Mouse (Mus musculus) frontal cortex, postnatal 14 days (tissue): Measurements from ENCODE around the gene Cacna1g.
A peak's percentile ranks its signal among the peaks of the same experiment; 100 is the strongest.

ENCODE experiments used
- DNase-seq, 2 experiments: peaks; one replicate each; pipeline ENCODE4 v3.0.0; 2022; ENCODE audit warnings: low spot score in 2 of 2

Gene Cacna1g

DNA sequence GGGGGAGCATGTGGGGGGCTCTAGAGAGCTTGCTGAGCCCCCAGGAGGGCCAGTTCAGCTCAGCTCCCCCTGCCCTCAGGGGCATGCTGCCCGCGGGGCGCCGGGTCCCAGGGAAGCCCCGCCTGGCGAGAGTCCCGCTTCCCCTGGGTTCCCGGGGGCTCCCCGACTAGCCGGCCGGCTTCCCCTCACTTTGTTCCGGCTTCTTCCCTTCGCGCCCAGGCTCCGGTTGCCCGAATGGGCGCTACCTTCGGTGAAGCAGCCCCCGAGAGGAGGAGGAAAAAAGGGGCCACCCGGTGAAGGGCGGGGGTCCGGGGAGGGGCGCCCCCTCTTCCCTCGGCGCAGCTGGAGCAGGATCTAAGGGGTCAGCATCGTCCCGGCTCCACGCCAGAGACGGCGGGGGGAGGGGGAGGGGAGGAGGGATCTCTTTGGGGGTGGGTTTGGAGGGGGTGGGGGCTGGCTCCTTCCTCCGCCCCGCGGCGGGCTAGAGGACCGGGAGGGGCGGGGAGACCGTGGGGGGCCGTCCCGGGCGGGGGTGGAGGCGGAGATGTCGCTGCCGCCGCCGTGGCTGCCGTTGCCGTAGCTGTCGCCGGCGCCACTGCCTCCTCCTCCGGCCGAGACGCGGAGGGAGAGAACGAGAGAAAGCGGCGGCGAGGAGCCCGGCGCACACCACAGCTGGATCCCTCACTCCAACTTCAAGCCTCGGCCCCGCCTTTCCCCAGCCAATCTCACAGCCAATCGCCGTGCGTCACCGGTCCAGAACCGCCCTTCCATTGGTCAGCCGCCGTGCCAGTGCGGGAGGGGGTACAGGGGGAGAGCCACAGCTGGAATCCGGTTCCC lies at the start of gene Cacna1g:
Cacna1g (minus strand) TSS at position 492 of the 837 bp plus-strand sequence.
- DNase-seq = peak; percentile 83 to 86

GRCm38 (mm10) chr11:94521219-94521843 lies 47.3 kb upstream of the Cacna1g start, which contains the start of gene Mycbpap:
Gene Mycbpap (minus strand): TSS chr11:94521742.
- DNase-seq = peak in 1 of 2 experiments; percentile 39

DNA sequence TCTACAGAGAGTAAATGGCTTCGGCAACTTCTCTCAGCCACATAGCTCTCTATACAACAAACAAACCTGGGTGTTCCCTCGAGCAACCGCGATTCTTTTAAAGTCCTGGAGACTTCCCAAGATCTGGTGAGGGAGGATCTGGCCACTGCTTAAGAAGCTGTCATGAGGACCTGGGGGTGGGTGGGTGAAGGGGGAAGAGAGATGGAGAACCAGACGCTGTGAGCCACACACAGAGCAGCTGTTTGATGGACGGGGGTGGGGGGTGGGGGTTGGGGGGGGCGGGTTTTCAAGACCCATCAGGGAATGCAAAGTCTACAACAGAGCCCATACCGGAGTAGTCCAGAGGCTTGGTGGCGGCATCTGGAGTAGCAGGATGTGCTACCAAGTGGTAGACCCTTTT lies 39.5 kb upstream of the Cacna1g start:
- no peak for DNase-seq

GRCm38 (mm10) chr11:94508976-94509375 lies 35.0 kb upstream of the Cacna1g start:
- DNase-seq = no peak

DNA sequence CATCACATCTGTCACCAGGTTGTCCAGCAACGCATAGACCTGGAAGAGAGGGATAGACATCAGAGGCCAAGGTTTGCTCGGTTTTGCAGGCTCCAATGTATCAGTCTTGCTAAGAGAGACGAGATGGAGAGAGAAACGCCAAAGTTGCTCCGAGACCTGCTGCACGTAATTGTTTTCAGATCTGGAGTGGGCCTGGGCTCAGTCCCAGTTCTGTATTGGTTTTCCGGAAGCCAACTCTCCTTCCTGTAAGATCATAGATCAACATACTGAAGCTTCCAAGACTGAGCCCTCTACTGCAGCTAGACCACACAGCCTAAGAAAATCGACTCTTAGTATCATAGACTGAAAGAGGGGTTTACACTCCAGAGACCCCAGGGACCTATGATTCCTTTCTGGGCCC lies 27.5 kb upstream of the Cacna1g start:
- DNase-seq = no peak

DNA sequence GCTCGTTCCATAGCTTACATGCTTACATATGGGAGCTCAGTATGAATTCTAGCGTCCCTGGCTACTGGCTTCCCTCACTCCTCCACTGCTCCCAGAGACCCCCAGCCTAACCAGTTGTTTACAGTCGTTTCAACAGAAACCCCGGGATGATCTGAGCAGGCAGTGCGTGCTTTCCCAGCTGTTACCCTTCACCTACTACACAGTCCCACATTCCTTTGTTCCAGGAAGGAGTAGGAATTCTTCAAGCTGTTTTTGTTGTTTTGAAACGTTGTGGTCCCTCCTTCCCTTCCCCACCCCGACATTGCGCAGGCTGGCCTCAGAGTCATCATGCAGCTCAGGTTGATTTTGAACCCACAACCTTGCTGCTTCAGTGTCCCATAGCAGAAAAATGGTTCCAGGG lies 26.4 kb upstream of the Cacna1g start:
- no peak for DNase-seq

DNA sequence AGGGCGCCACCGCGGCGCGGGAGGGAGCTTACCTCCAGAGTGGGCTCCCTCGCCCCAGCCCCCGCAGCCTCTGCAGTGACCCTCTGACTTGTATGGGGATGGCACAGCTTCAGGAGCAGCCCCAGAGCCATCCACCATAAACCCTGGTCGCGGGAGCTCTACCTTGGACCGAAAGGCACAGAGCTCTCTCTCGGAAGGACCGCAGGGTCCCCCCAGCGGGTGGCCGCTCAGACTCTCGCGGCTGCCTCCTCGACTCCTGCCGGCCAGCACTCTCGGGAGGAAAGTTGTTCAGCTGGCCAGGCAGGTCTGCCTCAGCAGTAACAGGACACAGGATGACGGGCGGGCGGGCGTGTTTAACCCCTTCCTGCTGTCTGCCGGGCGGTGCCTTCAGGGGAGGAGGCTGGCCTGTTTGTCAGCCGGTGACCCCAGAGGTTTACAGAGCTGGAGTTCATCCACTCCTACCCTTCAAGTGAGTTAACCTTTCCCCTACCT lies 25.7 kb upstream of the Cacna1g start, which contains the start of gene Epn3:
Epn3 (minus strand) TSS at position 314 of the 492 bp plus-strand sequence.
- no peak for DNase-seq

- DNase-seq = no peak
These were observed 25.0 kb upstream of the Cacna1g start for GRCm38 (mm10) chr11:94499035-94499434.

- peak in 1 of 2 experiments; percentile 41 for DNase-seq
These were observed 24.3 kb upstream of the Cacna1g start for GRCm38 (mm10) chr11:94498093-94498996.

DNA sequence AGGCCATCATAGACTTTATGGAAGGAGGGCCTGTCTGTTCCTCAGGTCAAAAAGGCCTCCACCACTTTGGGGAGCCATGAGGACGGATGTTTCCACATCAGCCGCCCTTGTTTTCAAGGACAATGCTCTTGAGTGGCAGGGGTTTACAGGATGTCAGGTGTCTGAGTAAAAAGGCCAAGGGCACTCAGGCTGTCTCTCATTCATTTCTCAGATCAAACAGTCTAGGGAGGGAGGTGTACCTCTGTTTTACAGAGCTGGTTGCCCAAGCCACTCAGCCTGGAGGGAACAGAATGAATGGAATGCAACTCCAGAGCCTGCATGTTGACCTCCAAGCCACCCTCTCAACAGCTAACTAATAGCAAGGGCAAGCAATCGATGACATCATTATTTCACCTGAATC lies 21.4 kb upstream of the Cacna1g start:
- no peak for DNase-seq

DNA sequence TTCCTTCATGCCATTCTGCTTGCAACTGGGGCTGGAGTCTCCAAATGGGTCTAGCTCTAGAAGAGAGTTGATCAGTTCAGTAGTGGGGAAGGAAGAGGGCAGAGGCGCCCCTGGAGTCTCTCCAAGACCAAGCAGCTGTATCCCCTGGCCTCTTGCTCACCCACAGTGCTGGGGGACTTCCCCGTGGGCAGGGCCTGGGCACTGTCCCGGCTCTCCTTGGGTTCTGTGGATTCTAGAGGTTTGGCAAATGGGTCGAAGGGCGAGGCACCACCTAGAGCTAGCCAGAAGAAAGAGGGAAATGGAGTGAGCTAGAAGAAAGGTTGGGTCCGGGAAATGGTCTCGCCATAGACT lies 17.7 kb upstream of the Cacna1g start:
- DNase-seq = no peak

GRCm38 (mm10) chr11:94491035-94491748 lies 17.2 kb upstream of the Cacna1g start:
- no peak for DNase-seq

GRCm38 (mm10) chr11:94489745-94490144 lies 15.7 kb upstream of the Cacna1g start:
- no peak for DNase-seq

- DNase-seq = no peak
These were observed 15.0 kb upstream of the Cacna1g start for GRCm38 (mm10) chr11:94488767-94489533.

DNA sequence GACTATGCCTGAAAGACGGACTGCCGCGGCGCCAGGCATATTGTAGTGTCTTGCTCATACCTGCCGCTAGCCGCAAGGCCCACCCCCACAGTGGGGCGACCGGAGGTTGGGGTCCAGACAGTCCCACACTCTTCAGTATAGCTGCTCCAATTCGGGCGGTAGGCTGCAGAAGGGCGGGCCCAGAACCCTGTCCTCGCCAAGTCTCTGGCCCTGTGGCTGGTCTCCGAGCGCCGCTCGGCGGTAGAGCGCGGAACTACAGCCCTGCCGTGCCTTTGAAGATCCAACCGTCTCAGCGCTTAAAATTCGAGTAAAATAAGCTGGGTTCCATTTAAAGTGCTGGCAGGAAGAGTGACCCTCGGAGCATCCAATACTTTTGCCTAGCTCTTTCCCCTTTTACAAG lies 12.0 kb upstream of the Cacna1g start, which contains the start of gene Spata20:
Spata20 (minus strand) TSS at position 179 of the 400 bp plus-strand sequence.
- peak; percentile 69 to 89 for DNase-seq

DNA sequence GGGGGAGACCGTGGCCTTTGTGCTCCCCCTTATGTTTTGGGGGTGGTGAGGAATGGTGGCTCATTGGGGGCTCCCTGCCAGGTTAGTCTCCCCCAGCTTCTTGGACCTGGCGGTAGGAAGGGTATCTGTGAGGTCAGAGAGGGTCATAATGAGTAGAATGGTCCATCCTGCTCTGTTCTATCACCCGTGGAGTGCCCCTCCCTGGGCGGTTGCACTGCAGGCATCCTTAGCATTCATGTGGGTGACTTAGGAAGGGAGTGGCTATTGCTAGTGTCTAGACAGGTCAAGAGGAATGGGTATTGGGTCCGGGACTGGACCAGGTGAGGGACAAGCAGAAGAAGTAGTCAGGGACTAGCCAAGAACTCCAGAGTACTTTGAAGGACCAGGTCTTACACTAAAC lies 11.2 kb upstream of the Cacna1g start:
- DNase-seq = no peak

DNA sequence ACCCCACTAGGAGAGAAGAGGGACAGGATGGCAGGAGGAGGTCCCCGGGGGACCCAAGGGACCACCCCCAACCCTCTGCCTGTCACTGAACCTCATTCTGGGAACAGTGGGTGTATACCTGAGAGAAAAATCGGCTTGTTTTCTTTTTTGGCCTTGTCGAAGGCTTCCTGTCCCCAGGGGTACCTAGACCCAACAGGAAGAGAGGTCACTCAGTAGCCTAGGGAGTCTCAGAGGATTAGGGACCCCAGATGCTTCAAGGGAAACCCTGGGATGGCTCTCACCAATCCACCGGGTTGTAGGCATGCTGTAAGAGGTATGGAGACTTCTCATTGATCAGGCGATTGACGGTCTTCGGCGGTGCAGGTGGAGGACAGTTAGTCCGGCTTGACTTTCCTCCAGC lies 10.6 kb upstream of the Cacna1g start:
- DNase-seq = no peak

- DNase-seq = no peak
These were observed 9.9 kb upstream of the Cacna1g start for GRCm38 (mm10) chr11:94483921-94484320.

DNA sequence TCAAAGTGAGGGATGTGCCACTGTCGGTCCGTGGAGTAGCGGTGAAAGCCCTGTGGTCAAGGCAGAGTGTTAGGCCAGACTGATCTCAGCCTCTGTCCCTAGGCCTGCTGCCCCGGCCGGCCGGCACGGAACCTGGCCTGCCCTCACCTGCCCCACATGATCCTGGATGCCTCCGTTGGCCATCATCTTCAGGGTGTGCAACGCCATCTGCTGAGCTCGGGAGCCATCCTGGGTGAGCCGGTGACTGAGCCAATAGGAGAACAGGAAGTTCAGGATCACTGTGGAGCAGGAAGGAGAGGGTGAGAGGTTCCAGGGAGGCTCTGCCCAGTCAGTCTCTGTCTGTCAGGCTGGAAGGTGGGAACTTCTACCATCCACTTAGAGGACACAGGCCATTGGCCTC lies 9.4 kb upstream of the Cacna1g start:
- no peak for DNase-seq

DNA sequence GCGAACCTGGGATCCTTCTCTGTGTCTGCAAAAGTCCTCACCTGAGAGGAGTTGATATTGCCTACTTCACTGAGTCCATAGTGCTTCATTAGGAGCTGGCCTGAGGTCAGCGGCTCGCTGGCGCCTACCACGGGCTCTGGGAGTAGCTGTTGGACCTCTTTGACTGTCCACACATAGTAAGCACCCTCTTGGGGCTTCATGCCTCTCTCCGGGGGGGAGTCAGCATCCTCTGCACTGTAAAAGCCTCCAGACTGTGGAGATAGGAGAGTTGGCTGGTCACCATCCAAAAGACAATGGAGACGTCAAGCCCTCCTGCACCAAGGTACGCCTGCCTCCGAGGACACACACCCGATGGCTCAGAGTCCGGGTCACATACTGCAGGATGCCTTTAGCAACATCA lies 8.7 kb upstream of the Cacna1g start:
- DNase-seq = no peak
